ENCODE assay signal across 8 mouse cellular contexts in genomic region chr13:23530181-23530900, GRCm38 (mm10). TPM values are rescaled to one million over a fixed set of nuclear protein-coding genes. Genes with fewer than 3 reads are reported as not detected.
A peak's percentile ranks its signal among the peaks of the same experiment; 100 is the strongest.
DNase-seq lines count a peak whose midpoint lies in the region; ATAC-seq and TF ChIP-seq lines count a peak whose summit lies in the region.

No protein-coding gene starts in this region.

- no peaks in the 10 kb centered on the region for H3K36me3 ChIP-seq in embryonic facial prominence, embryonic 13.5 days
- no peaks in the 10 kb centered on the region for H3K36me3 ChIP-seq in heart, embryonic 14.5 days (ENCODE audit: control insufficient read depth, insufficient read depth, low read length)
- no peaks in the 10 kb centered on the region for H3K36me3 ChIP-seq in liver, adult 2 months (ENCODE audit: control insufficient read depth, insufficient read depth, low read length)
- H3K36me3 ChIP-seq in neural tube, embryonic 11.5 days (ENCODE audit: control insufficient read depth, insufficient read depth, low read length): no peaks in the 10 kb centered on the region
- no peaks in the 10 kb centered on the region for H3K36me3 ChIP-seq in thymus, adult 2 months (ENCODE audit: control insufficient read depth, insufficient read depth, low read length)

- H3K9me3 ChIP-seq in embryonic facial prominence, embryonic 13.5 days: no peaks in the 10 kb centered on the region
- H3K9me3 ChIP-seq in heart, embryonic 14.5 days (ENCODE audit: control insufficient read depth, low read length): no peaks in the 10 kb centered on the region
- no peaks in the 10 kb centered on the region for H3K9me3 ChIP-seq in neural tube, embryonic 11.5 days (ENCODE audit: control insufficient read depth, low read length)

- no peaks in the 10 kb centered on the region for H3K79me2 ChIP-seq in liver, adult 2 months (ENCODE audit: control insufficient read depth, insufficient read depth, low read length)

- peak overlapping the region; percentile 66 for H3K4me2 ChIP-seq in embryonic facial prominence, embryonic 13.5 days
- peak overlapping the region; percentile 71 for H3K4me2 ChIP-seq in heart, embryonic 14.5 days (ENCODE audit: low read length)
- peak overlapping the region; percentile 73 for H3K4me2 ChIP-seq in neural tube, embryonic 11.5 days (ENCODE audit: low read depth)

- H3K27ac ChIP-seq in embryonic facial prominence, embryonic 13.5 days: peak overlapping the region; percentile 97
- peak overlapping the region; percentile 95 to 100 for H3K27ac ChIP-seq in heart, embryonic 14.5 days (replicated peaks in 1 of 2; ENCODE audit: control insufficient read depth in 1 of 2, insufficient read depth in 1 of 2, low read depth in 2 of 2, low read length in 2 of 2)
- peak overlapping the region; percentile 52 for H3K27ac ChIP-seq in liver, adult 2 months (replicated peaks; ENCODE audit: insufficient read depth, low read depth, low read length)
- peak overlapping the region; percentile 92 for H3K27ac ChIP-seq in neural tube, embryonic 11.5 days (ENCODE audit: low read depth, low read length)
- H3K27ac ChIP-seq in thymus, adult 2 months (ENCODE audit: control insufficient read depth, insufficient read depth, low read length): peak overlapping the region; percentile 83

- H3K4me1 ChIP-seq in embryonic facial prominence, embryonic 13.5 days: peaks cover 24% of the 10 kb centered on the region
- peaks cover 8 to 33% of the 10 kb centered on the region in 2 experiments for H3K4me1 ChIP-seq in heart, embryonic 14.5 days (ENCODE audit: control insufficient read depth in 2 of 2, insufficient read depth in 2 of 2, low read length in 2 of 2)
- H3K4me1 ChIP-seq in liver, adult 2 months (ENCODE audit: control insufficient read depth, insufficient read depth, low read length): peaks cover 11% of the 10 kb centered on the region
- H3K4me1 ChIP-seq in neural tube, embryonic 11.5 days (ENCODE audit: control insufficient read depth, insufficient read depth, low read length): peaks cover 12% of the 10 kb centered on the region
- peaks cover 6% of the 10 kb centered on the region for H3K4me1 ChIP-seq in thymus, adult 2 months (replicated peaks; ENCODE audit: control insufficient read depth, insufficient read depth, low read length)

- WGBS in embryonic facial prominence, embryonic 13.5 days: under 1% methylated on average over 20 of the region's 20 CpGs
- WGBS in heart, embryonic 14.5 days: under 1% methylated on average over 20 of the region's 20 CpGs
- under 1% methylated on average over 20 of the region's 20 CpGs for WGBS in liver, adult 2 months
- WGBS in neural tube, embryonic 11.5 days: under 1% methylated on average over 20 of the region's 20 CpGs
- WGBS in thymus, adult 2 months: under 1% methylated on average over 20 of the region's 20 CpGs

- peak overlapping the region; percentile 54 for H3K4me3 ChIP-seq in embryonic facial prominence, embryonic 13.5 days
- peak overlapping the region; percentile 49 to 67 for H3K4me3 ChIP-seq in heart, embryonic 14.5 days (ENCODE audit: control insufficient read depth in 1 of 2, insufficient read depth in 1 of 2, low read depth in 1 of 2, low read length in 2 of 2)
- H3K4me3 ChIP-seq in liver, adult 2 months (ENCODE audit: insufficient read depth, low read depth, low read length): peak overlapping the region; percentile 56
- H3K4me3 ChIP-seq in neural tube, embryonic 11.5 days (ENCODE audit: low read depth, low read length): peak overlapping the region; percentile 41
- peak overlapping the region; percentile 42 for H3K4me3 ChIP-seq in thymus, adult 2 months (ENCODE audit: control insufficient read depth, insufficient read depth, low read length)

- peak; percentile 90 for DNase-seq in 416B (ENCODE audit: low read depth)
- peak; percentile 51 to 71 for DNase-seq in adrenal gland, adult 18-20 months (ENCODE audit: low spot score in 2 of 2)
- peak; percentile 73 for DNase-seq in kidney, postnatal 10 days
- peak; percentile 73 for DNase-seq in liver, adult 2 months (ENCODE audit: extremely low read depth, low read depth, low spot score)
- DNase-seq in neural tube, embryonic 11.5 days (ENCODE audit: low spot score): peak; percentile 74
- peak; percentile 75 for DNase-seq in thymus, adult 2 months

- H3K27me3 ChIP-seq in embryonic facial prominence, embryonic 13.5 days: no peaks in the 10 kb centered on the region
- no peaks in the 10 kb centered on the region for H3K27me3 ChIP-seq in heart, embryonic 14.5 days (ENCODE audit: control insufficient read depth, insufficient read depth, low read length)
- H3K27me3 ChIP-seq in liver, adult 2 months (ENCODE audit: control insufficient read depth, insufficient read depth, low read length): no peaks in the 10 kb centered on the region
- no peaks in the 10 kb centered on the region for H3K27me3 ChIP-seq in neural tube, embryonic 11.5 days (ENCODE audit: control insufficient read depth, insufficient read depth, low read length)
- no peaks in the 10 kb centered on the region for H3K27me3 ChIP-seq in thymus, adult 2 months (ENCODE audit: control insufficient read depth, insufficient read depth, low read length)

- H3K9ac ChIP-seq in embryonic facial prominence, embryonic 13.5 days: peak overlapping the region; percentile 84
- peak overlapping the region; percentile 95 for H3K9ac ChIP-seq in heart, embryonic 14.5 days (ENCODE audit: low read length)
- H3K9ac ChIP-seq in liver, adult 2 months (ENCODE audit: low read depth, low read length): peak overlapping the region; percentile 47
- H3K9ac ChIP-seq in neural tube, embryonic 11.5 days (ENCODE audit: low read length): peak overlapping the region; percentile 78

- no peak for TF ChIP-seq CTCF in liver, adult 2 months (IDR thresholded peaks at IDR 0.05; ENCODE audit: low read depth, low read length)
- no peak for TF ChIP-seq CTCF in thymus, adult 2 months (IDR thresholded peaks at IDR 0.05; ENCODE audit: borderline replicate concordance, control insufficient read depth, extremely low read depth, insufficient read depth, low read length, poor library complexity)

- no peak for ATAC-seq in embryonic facial prominence, embryonic 13.5 days (ENCODE audit: insufficient number of reproducible peaks, insufficient read depth, low FRiP score, low TSS enrichment, low read depth)
- ATAC-seq in heart, embryonic 14.5 days (ENCODE audit: insufficient number of reproducible peaks, insufficient read depth, low FRiP score, low read depth): no peak
- ATAC-seq in neural tube, embryonic 11.5 days (ENCODE audit: insufficient read depth, low FRiP score, low TSS enrichment): no peak

- TF ChIP-seq POLR2A in liver, adult 2 months (IDR thresholded peaks at IDR 0.05; ENCODE audit: extremely low read depth, insufficient read depth, low read length): no peak
- TF ChIP-seq POLR2A in thymus, adult 2 months (IDR thresholded peaks at IDR 0.05; ENCODE audit: control insufficient read depth, extremely low read depth, insufficient read depth, low read length, poor library complexity): no peak

RNA-seq across cellular contexts. Expression of gene Hist1h4h, which starts 0.5 kb away (rescaled TPM):
- 100 to 1,000 TPM; 400 to 445 TPM for total RNA-seq in adrenal gland, adult 18-20 months (2021)
- 7.3 and 7.9 TPM in 2 replicates for polyA plus RNA-seq in embryonic facial prominence, embryonic 13.5 days (2015; fragmentation: Nextera tagmentation; extraction: Ambion mirVana)
- polyA plus RNA-seq in heart, embryonic 14.5 days (2014; fragmentation: Nextera tagmentation; extraction: Ambion mirVana): 7.5 and 8.5 TPM in 2 replicates
- 706 and 873 TPM in 2 replicates for total RNA-seq in liver, adult 2 months (2014; rRNA removed)
- polyA plus RNA-seq in liver, adult 2 months (2012; rRNA removed): 8.5 and 26.7 TPM in 2 replicates
- polyA plus RNA-seq in neural tube, embryonic 11.5 days (2014; fragmentation: Nextera tagmentation; extraction: Ambion mirVana): 3.4 and 6.8 TPM in 2 replicates
- polyA plus RNA-seq in thymus, adult 2 months (2012; rRNA removed): 150 and 182 TPM in 2 replicates

RNA-seq across cellular contexts. Expression of gene Hist1h2af, which starts 3.4 kb away (rescaled TPM):
- total RNA-seq in adrenal gland, adult 18-20 months (2021): 10 to 100 TPM in 1 of 2 experiments, 1 to 10 TPM in 1; 8.5 to 12.6 TPM
- 6.6 and 13.4 TPM in 2 replicates for polyA plus RNA-seq in embryonic facial prominence, embryonic 13.5 days (2015; fragmentation: Nextera tagmentation; extraction: Ambion mirVana)
- polyA plus RNA-seq in heart, embryonic 14.5 days (2014; fragmentation: Nextera tagmentation; extraction: Ambion mirVana): 3.8 and 5.4 TPM in 2 replicates
- 9.2 and 13.4 TPM in 2 replicates for total RNA-seq in liver, adult 2 months (2014; rRNA removed)
- 2.1 and 2.9 TPM in 2 replicates for polyA plus RNA-seq in liver, adult 2 months (2012; rRNA removed)
- polyA plus RNA-seq in neural tube, embryonic 11.5 days (2014; fragmentation: Nextera tagmentation; extraction: Ambion mirVana): 1.6 and 2.1 TPM in 2 replicates
- 4,070 and 5,945 TPM in 2 replicates for polyA plus RNA-seq in thymus, adult 2 months (2012; rRNA removed)

RNA-seq across cellular contexts. Expression of gene Hist1h3g, which starts 4.9 kb away (rescaled TPM):
- 1 to 10 TPM; 3.8 to 4.7 TPM for total RNA-seq in adrenal gland, adult 18-20 months (2021)
- polyA plus RNA-seq in embryonic facial prominence, embryonic 13.5 days (2015; fragmentation: Nextera tagmentation; extraction: Ambion mirVana): 5.3 and 6.7 TPM in 2 replicates
- polyA plus RNA-seq in heart, embryonic 14.5 days (2014; fragmentation: Nextera tagmentation; extraction: Ambion mirVana): 3.0 and 4.3 TPM in 2 replicates
- 5.6 and 12.9 TPM in 2 replicates for total RNA-seq in liver, adult 2 months (2014; rRNA removed)
- 0.26 TPM in 1 of 2 replicates, not detected in the other for polyA plus RNA-seq in liver, adult 2 months (2012; rRNA removed)
- 3.3 and 4.3 TPM in 2 replicates for polyA plus RNA-seq in neural tube, embryonic 11.5 days (2014; fragmentation: Nextera tagmentation; extraction: Ambion mirVana)
- 496 and 661 TPM in 2 replicates for polyA plus RNA-seq in thymus, adult 2 months (2012; rRNA removed)

RNA-seq across cellular contexts. Expression of gene Hist1h2bh, which starts 12.9 kb away (rescaled TPM):
- total RNA-seq in adrenal gland, adult 18-20 months (2021): 1 to 10 TPM; 1.8 to 2.2 TPM
- polyA plus RNA-seq in embryonic facial prominence, embryonic 13.5 days (2015; fragmentation: Nextera tagmentation; extraction: Ambion mirVana): 0.98 and 1.4 TPM in 2 replicates
- polyA plus RNA-seq in heart, embryonic 14.5 days (2014; fragmentation: Nextera tagmentation; extraction: Ambion mirVana): 0.65 and 0.66 TPM in 2 replicates
- total RNA-seq in liver, adult 2 months (2014; rRNA removed): 1.3 and 1.5 TPM in 2 replicates
- polyA plus RNA-seq in liver, adult 2 months (2012; rRNA removed): 0.07 and 0.09 TPM in 2 replicates
- 0.82 and 1.3 TPM in 2 replicates for polyA plus RNA-seq in neural tube, embryonic 11.5 days (2014; fragmentation: Nextera tagmentation; extraction: Ambion mirVana)
- polyA plus RNA-seq in thymus, adult 2 months (2012; rRNA removed): 37.8 and 51.2 TPM in 2 replicates

RNA-seq across cellular contexts. Expression of gene Hist1h3f, which starts 13.5 kb away (rescaled TPM):
- 10 to 100 TPM; 12.6 to 12.7 TPM for total RNA-seq in adrenal gland, adult 18-20 months (2021)
- 1.2 and 1.3 TPM in 2 replicates for polyA plus RNA-seq in embryonic facial prominence, embryonic 13.5 days (2015; fragmentation: Nextera tagmentation; extraction: Ambion mirVana)
- polyA plus RNA-seq in heart, embryonic 14.5 days (2014; fragmentation: Nextera tagmentation; extraction: Ambion mirVana): 0.65 and 0.72 TPM in 2 replicates
- total RNA-seq in liver, adult 2 months (2014; rRNA removed): 11.1 and 14.2 TPM in 2 replicates
- polyA plus RNA-seq in liver, adult 2 months (2012; rRNA removed): 0.29 and 0.30 TPM in 2 replicates
- 0.51 and 1.4 TPM in 2 replicates for polyA plus RNA-seq in neural tube, embryonic 11.5 days (2014; fragmentation: Nextera tagmentation; extraction: Ambion mirVana)
- 72.3 and 87.8 TPM in 2 replicates for polyA plus RNA-seq in thymus, adult 2 months (2012; rRNA removed)

Comparison
In these comparisons a context has a peak if more than half of its experiments do, and no peak if none do; other contexts are left out.
1. RNA of gene Hist1h2af, which starts 3.4 kb away (polyA plus RNA-seq): 4,070 to 5,945 TPM in thymus, adult 2 months; 6.6 to 13.4 TPM in embryonic facial prominence, embryonic 13.5 days, 3.8 to 5.4 TPM in heart, embryonic 14.5 days, 2.1 to 2.9 TPM in liver, adult 2 months and 1.6 to 2.1 TPM in neural tube, embryonic 11.5 days; every median in the first group is over 100 times any median in the second.
2. RNA of gene Hist1h3g, which starts 4.9 kb away (polyA plus RNA-seq): 496 to 661 TPM in thymus, adult 2 months; 5.3 to 6.7 TPM in embryonic facial prominence, embryonic 13.5 days, 3.3 to 4.3 TPM in neural tube, embryonic 11.5 days, 3.0 to 4.3 TPM in heart, embryonic 14.5 days and 0.26 TPM in liver, adult 2 months; every median in the first group is over 10 times any median in the second.
3. Peak in every context shown above with its lines, with median percentiles within 50 percentile points of each other: DNase-seq, H3K27ac ChIP-seq, H3K4me2 ChIP-seq, H3K4me3 ChIP-seq and H3K9ac ChIP-seq.